Mouse (Mus musculus): ENCODE measurements around the gene Olfr288.

DNA sequence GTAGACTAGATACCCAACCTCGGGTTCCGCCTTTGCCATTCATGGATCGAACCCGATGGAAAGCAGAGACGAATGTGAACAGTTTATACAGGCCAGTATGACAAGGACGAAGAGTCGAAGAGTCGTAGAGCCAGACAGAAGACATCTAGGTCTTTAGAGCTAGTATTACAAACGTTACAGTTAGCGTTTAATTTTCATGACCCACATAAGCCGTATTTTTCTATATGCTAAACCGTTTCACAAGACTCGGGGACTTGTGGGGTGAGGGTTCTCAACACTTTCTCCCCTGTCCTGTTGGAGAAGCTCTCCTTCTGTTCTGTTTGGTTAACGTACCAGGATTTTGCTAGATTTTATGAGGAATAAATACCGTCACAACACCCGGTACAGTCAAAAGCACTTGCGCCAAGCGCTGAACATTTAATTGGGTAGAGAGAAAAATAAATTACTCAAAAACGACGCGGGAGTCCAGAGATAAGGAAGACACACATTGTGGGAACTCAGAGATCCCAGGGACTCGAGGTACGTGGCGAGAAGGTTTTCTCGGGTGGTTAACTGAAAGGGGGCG, 14.7 kb downstream of the Olfr288 start:
- no peak for TF ChIP-seq REST (IDR thresholded peaks at IDR 0.05; ENCODE audit: insufficient read depth, insufficient read length)
- no peak for TF ChIP-seq CEBPB (IDR thresholded peaks at IDR 0.05; ENCODE audit: insufficient read depth, poor library complexity, severe bottlenecking)
- no peak for TF ChIP-seq POLR2A (IDR thresholded peaks at IDR 0.05; ENCODE audit: insufficient read length, low read depth)
- no peak for TF ChIP-seq TCF3 (IDR thresholded peaks at IDR 0.05; ENCODE audit: insufficient read length, low read depth)
- no peak for TF ChIP-seq POLR2AphosphoS2 (IDR thresholded peaks at IDR 0.05; ENCODE audit: insufficient read length, low read depth)

Measured in myocyte (in vitro differentiated cells).